Mouse (Mus musculus) lung, postnatal 0 days (tissue): ENCODE results near the gene Svop.

ENCODE experiments used
- CTCF ChIP-seq: IDR thresholded peaks from 2 replicates; pipeline ENCODE4 v1.5.1; 2016; ENCODE audit warnings: antibody characterized with exemption, mild to moderate bottlenecking
- EP300 ChIP-seq: IDR thresholded peaks from 2 replicates; pipeline ENCODE4 v1.6.1; 2016; ENCODE audit warnings: antibody characterized with exemption, mild to moderate bottlenecking, control low read depth

- TF ChIP-seq CTCF, result no peak
- no peak for TF ChIP-seq EP300
Observed at GRCm38 (mm10) chr5:114028111-114028510, 63.3 kb downstream of the Svop start.
